Mouse (Mus musculus): ENCODE data around the gene Ssc4d. TPM values are rescaled to one million over a fixed set of nuclear protein-coding genes. Genes with fewer than 3 reads are reported as not detected.
A peak's percentile ranks its signal among the peaks of the same experiment; 100 is the strongest.

Gene Ssc4d
- 1 to 10 TPM; 1.1 to 1.4 TPM for total RNA-seq (2021)
- long read RNA-seq: 0 reads

DNA sequence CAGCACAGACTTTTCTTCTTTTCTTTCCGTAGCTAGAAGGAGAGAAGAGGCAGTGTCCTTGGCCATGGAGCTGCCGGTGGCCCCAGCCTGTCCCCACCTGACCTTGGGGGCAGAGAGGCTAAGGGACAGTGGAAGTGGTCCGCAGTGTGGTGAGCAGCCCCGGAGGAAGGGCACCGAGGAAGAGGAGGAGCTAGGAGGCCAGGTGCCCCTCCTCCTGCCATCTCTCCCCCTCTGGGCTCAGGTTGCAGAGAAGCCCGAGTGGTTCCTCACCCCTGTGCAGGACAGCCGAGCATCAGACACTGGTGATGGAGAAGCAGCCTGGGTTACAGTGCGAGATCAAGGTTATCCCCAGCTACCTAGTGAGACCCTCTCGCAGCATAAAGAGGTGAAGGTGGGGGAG is at the start of gene Ssc4d:
Ssc4d (minus strand) TSS at position 167 of the 400 bp plus-strand sequence.
- DNase-seq (ENCODE audit: low spot score in 2 of 2): no peak

DNA sequence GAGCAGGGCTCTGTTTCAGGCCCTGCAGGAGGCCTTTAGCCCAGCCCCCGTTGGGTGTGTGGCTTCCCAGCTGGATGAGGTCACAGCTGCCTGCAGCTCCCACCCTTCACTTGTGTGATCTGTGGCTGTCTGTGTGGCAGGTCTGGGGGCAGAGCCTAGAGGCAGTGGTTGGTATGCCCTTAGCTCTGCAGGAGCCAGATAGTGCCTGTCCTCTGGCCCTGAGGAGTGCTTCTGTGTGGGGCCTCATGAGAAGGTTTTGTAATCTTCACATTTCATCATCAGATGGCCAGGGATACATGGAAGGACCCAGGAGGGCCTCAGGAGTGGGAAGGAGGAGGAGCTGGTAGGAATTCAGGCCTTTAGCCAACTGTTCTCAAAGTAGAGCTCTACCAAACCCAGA is 45.6 kb upstream of the Ssc4d start:
- DNase-seq (ENCODE audit: low spot score in 2 of 2): no peak

DNA sequence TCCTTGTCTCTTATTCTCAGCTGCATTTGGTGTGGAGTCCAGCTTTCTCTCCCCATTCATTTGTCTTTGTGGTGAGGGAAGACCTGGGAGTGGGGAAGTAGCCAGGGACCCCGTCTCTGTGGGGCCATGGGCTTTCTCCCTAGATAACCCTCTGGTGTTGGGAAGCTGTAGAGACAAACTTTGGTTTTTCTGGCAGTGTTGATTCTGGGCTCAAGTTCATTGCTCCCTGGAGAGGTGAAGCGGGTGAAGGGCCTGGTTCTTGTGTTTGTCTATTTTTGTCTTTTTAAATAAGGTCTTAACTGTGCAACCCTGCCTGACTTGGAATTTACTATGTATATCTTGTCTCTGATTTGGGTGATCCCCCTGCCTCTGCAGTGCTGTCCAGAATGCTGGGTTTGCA is 44.4 kb upstream of the Ssc4d start:
- DNase-seq (ENCODE audit: low spot score in 2 of 2): no peak

DNA sequence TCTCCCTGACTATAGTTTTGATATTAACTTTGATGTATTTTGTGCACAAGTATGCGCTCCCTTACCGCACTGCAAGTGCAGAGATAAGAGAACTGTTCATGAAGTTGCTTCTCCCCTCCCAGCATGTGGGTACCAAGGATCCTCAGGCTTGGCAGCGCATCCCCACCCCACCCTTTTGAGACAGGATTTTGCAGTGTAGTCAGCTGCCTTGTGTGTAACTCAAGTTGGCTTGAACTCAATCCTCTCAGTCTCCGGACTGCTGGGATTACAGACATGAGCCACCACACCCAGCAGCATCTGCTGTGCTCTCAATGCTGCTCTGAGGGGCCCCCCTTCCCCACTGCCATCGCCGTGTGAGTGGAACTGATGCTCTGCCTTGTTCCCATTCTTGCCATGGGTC is 42.9 kb upstream of the Ssc4d start:
- DNase-seq (ENCODE audit: low spot score in 2 of 2): no peak

DNA sequence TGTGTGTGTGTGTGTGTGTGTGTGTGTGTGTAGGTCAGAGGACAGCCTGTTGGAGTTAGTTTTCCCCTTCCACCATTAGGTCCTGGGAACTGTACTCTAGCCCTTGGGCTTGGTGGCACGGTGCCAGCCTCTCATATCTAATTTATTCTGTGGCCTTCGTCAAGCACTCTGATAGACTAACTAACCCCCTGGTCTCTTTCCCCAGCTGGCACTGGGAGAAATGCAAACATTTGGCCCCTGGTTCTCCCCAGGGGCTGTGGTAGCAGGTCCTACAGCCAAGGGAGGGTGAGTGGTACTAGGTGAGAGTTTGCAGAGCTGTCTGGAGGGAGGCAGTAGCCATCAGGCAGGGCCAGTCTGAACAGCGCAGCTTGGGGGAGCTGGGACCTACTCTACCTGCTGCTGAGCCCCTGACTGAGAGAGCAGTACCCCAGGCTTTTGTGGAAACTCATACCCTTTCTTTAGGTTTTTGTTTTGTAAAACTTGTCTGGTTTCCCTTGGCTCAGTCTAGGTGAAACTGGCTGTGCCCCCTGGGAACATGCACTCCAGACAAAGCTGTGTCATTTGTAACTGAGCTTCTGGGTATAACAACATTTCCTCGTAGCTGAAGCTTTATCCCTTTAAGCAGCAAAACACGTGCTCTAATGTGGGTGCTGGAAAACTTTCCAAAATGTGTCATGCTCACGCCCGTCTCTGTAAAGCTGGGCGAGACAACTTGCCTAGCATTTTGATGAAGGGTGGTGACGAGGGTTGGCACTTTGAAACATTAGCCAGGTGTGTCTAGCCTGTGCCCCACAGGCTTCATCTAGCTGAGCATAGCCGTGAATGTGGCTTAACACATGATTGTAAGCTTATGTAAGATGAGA is 41.9 kb upstream of the Ssc4d start:
- peak in 1 of 2 experiments; percentile 36 for DNase-seq (ENCODE audit: low spot score in 2 of 2)

DNA sequence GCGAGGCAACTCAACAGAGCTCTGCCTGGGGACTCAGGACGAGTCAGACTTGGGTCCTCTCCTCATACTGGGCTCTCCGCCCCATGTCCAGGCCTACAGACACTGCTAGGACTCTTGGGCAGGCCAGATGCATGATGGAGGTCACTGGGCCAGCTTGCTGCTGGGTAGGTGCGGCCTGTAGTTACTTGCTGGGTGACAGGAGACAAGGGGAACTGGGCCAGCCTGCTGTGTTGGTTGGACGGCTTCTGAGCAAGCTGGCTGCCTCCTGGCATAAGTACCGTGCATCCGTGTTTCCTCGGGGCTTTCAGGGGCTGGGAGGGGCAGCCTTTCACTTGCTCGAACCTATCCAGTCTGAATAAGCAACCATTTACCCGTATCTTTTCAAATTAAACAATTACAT is 41.3 kb upstream of the Ssc4d start:
- no peak for DNase-seq (ENCODE audit: low spot score in 2 of 2)

DNA sequence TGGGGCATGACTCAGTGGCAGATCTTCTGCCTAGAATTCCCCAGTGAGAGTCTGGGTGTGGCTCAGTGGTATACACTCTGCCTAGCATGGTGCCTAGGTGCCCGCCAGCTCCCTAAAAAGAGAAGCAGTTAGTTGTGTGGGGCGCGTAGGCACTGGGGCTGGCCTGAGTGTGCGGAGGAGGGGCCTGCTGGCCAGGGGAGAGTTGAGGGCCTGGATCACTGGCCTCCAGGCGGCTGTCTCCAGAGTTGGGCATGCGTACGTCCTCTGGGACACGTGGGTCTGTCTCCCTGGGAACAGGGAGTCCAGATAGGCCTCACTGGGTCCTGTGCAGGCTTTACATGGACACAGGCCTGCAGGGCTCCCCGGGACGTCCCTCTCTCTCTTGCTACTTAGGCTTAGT is 40.5 kb upstream of the Ssc4d start:
- DNase-seq (ENCODE audit: low spot score in 2 of 2): no peak

DNA sequence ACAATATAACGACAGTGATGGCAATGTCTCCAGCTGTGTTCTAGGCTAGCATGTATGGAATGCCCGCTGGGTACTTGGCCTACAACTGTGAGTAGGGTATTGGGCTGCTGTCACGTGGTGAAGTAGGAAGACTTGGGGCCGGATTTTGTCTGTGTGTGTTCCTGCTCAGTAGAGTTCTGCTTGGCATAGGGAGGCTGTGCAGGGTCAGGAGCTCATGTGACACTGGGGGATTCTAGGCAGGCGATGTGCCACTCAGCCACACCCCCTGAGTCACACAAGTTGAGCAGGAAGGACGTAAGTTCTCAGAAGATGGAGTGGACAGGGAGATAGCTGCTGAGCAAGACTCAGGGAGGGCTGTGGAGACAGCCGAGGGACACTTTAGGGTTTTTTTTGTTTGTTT is 33.4 kb upstream of the Ssc4d start:
- DNase-seq (ENCODE audit: low spot score in 2 of 2): no peak

DNA sequence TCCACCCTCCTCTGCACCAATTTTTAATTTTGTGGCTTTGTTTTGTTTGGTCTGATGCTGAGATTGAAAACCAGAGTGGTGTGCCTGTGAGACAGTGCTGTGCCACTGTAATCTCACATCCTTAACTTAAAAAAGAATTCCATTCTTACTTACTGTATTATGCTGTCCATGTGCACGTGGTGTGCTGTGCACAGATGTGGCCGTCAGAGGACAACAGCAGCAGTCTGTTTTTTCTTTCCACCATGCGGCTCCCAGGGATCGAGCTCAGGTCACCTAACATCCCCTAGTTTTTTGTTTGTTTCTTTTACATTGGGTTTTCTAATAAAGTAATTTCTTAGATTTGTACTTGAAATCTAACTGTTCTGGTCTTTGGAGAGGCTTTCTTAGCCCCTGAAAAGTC is 30.2 kb upstream of the Ssc4d start:
- DNase-seq (ENCODE audit: low spot score in 2 of 2): no peak

DNA sequence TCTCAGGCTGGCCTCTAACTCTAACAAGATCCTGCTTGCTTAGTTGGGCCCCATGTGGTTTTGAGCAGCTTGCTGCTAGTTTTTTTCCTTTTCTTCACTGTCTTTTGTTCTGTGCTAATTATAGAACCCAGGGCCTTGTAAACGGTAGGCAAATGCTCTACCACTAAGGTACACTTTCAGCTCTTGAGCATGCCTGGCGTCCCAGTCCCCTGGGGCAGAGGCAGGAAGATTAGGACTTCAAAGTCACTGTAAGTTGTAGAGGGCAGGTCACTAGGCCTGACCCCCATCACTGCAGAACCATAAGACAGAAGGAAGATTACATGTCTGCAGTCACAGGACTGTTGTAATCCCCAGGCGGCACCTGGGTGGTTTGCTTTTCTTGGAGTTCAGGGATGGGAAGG is 28.4 kb upstream of the Ssc4d start:
- DNase-seq (ENCODE audit: low spot score in 2 of 2): no peak

DNA sequence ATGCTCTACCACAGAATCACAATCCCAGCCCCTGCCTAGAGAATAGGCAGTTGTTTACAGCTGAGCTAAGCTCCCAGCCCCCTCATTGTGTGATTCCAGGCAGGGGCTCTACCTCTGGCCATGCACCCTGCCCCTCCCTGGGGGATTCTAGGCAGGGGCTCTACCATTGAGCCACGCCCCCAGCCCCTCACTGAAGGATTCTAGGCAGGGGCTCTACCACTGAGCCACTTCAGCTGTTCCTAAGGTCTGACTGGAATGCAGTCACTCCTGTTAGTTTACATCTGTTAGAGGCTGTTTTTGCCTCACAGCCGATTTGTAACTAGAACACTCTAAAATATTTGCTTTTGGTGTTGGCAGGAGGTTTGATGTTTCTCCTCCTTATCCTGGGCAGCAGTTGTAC is 28.0 kb upstream of the Ssc4d start:
- no peak for DNase-seq (ENCODE audit: low spot score in 2 of 2)

DNA sequence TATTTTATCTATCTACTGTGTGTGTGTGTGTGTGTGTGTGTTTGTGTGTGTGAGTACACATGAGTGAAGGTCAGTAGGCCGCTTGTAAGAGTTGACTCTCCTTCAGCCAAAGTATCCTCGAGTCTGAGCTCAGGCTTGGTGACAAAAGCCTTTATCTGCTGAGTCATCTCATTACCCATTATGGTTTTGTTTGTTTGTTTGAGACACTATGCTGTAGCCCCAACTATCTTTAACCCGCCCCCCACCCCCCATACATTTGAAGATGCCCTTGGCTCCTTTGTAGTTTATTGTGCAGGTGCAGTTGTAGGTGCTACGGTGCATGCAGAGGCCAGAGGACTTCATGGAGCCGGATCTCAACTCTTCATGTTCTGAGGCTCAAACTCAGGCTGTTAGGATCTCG is 26.9 kb upstream of the Ssc4d start:
- no peak for DNase-seq (ENCODE audit: low spot score in 2 of 2)

DNA sequence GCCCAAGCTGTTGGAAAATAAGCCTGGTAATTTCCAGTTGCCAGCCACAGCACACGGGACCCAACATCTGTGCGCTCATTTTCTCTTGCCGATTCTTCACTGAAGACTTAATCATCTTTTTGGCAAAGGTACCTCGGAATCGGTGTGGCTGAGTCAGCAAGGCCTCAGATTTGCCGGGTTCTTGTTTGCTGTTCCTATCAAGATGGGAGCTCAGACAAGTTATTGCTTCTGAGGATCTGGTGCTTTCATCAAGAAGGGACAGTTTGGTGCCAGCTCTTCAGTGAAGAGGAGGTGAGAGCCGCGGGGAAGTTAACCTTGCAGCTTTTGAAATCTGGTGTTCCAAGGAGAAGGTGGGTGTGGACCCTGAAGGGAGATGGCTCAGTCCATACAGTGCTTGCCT is 21.8 kb upstream of the Ssc4d start:
- no peak for DNase-seq (ENCODE audit: low spot score in 2 of 2)

DNA sequence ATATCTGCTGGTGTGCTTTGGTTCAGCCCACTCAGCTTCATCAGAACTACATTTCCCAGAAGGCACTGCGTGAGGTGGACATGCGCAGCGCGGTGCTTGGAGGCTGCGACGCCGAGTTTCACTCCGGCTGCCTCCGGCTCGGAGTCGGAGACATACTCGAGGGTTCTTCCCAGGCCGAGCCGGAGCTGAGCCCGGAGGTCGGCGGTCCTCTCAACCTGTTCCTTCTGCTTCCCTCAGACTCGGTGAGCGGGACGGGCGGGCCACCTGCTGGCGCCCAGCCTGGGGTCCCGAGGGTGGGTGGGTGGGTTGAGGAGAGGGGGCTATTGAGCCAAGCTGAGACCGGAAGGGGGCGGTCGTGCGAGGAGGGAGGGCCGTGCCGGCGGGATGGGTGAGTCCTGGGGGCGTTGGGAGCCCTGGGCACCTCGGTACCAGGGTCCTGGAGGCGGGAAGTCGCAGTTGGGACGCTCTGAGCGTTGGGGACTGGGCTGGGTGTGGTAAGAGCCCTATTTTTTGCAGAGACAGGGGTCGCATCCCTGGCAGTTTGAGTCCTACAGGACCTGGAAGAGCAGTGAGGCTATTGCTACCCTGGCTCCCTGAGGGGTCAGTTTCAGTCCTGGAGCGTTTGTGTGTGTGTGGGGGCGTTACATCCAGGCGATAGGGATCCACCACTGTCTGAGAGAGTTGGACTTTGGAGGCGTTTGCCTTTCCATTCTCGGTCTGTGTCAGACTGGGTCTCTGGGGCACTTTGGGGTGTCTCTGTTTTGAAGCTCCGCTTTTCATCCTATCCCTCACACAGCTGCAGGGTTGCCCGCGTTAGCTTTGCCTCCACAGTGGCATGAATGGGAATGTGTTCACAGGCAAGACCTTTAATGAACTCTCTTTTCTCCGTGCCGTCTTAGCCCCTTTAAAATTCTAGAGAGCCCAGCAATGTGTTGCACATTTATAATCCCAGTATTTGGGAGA is 20.7 kb upstream of the Ssc4d start, which contains the start of gene Dtx2:
Dtx2 (plus strand) TSS at position 76 of the 963 bp plus-strand sequence.
- DNase-seq (ENCODE audit: low spot score in 2 of 2): peak; percentile 86 to 95

DNA sequence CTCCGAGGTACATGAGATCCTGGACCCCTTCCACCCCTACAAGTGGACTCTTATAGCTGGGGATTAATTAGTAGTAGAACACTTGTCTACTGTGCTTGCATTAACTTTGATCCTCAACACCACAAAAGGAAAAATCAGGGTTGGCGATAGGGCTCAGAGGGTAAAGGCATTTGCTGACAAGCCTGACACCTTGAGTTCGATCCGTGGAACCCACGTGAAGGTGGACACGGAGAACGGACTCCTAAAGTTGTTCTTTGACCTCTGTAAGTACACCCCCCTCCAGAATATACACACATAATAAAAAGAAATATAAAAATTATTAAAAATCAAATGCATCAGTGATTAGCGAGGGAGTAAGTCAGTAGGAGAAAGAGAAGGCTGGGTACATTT is 20.0 kb upstream of the Ssc4d start:
- DNase-seq (ENCODE audit: low spot score in 2 of 2): peak in 1 of 2 experiments; percentile 20

DNA sequence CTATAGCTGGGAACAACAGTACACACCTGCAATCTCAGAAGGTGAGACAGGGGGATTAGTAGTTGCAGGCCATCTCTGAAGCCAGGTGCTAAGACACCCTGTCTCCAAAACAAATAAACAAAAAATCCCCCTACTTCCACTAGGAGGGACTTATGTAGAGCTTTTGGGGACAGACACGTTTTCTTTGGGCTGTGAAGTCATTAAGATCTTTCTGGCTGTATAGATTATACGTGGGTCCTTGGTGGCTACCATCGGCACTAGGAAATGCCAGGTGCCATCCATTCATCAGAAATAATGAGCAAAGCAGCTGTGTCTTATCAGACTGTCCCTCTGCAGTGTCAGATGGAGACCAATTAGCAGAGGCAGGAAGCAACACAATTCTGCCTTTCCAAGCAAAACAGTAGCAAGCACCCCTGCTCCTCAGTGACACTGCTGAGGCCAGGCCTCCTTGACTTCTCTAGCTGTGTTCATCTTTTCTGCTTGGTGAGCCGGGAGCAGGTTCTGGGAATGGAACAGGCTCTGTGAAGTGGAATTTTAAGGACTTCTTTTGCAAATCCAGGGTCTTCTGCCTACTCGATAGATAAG is 19.1 kb upstream of the Ssc4d start:
- DNase-seq (ENCODE audit: low spot score in 2 of 2): no peak

DNA sequence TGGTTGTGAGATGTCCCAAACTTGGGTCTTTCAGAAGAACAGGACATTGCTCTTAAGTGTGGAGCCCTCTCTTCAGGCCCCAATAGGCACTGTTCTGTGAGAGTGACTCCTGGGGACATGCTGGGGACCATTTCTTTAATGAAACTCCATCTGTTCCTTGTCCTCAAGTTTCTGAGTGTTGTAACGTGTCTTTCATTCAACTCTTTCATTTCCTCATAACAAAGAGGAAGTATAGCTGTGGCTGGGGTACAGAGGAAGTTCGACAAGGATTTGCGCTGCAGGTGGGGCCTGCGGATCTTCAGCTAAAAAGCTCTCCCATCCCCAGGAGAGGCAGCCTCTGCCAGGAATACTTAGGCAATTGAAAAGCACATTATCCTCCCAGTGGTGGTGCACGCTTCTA is 16.3 kb upstream of the Ssc4d start:
- DNase-seq (ENCODE audit: low spot score in 2 of 2): no peak

DNA sequence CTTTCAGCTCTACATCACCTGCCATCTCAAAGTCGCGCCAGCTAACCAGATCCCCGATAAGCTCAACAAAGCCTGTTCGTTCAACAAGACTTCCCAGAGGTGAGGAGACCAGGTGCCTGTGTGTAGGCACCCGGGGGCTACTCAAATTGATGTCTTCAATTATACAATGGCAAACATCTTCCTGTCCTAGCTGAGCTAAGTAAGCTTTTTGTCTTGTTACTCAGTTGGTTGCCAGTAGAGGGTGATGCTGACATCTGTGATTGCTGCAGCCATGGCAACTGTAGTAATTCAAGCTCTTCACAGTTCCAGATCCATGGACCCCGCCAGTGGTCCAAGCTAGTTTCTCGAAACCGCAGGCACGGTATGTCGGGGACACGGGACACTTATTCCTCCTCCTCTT is 12.9 kb upstream of the Ssc4d start:
- DNase-seq (ENCODE audit: low spot score in 2 of 2): peak in 1 of 2 experiments; percentile 53

DNA sequence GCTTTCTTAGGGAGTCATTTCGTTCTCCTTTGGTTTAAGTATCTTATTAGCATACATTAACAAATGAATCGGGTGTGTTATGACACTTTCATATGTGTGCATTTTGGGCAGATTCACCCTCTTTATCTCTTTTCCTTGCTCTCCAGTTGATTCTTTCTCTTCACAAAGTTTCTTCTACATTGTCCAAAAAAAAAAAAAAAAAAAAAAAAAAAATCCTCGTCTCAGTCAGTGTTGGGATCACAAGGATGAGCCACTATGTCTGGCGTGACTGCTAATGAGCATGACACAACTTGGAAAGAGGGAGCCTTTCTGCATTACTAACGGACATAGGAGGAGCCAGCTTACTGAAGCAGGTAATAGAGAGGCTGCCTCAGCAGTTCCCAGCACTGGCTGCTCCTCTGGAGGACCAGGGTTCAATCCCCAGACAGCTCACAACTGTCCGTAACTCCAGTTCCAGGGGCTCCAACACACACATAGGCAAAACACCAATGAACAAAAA is 10.3 kb upstream of the Ssc4d start:
- DNase-seq (ENCODE audit: low spot score in 2 of 2): no peak

DNA sequence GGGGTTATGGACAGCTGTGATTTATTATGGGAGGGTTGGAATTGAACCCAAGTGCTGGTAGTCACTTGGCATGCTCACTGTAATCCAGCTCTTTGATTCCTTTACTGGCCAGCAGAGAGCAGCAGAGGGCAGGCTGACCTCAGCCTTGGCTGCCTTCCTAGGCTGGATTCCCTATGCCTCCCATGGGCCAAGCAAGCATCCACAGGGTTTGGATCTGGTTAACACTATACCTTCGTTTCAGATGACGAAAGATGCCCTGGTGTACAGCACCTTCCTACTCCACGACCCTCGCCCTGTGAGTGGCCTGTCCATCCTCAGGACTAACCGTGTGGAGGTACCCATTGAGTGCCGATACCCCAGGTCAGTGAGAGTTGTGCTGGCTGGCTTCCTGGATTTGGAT is 8.1 kb upstream of the Ssc4d start:
- DNase-seq (ENCODE audit: low spot score in 2 of 2): peak in 1 of 2 experiments; percentile 51

DNA sequence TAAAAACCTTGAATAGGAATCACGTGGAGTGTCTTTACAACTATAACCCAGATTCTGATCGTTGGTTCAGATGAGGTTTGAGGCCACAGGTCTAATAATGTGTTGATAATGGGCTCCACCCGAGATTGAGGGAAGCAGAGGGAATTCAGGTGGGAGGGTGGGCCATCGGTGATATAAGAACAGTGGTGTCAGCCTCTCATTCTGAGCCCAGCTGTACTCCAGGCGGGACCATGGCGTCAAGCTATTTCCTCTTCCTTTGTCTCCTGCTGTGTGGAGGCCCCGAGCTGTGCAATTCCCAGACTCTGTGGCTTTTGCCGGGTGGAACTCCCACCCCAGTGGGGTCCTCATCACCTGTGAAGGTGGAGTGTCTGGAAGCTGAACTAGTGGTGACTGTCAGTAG is 5.6 kb upstream of the Ssc4d start, which contains the start of gene Zp3:
Zp3 (plus strand) TSS at position 196 of the 400 bp plus-strand sequence.
- DNase-seq (ENCODE audit: low spot score in 2 of 2): no peak

Data from layer of hippocampus, adult 18-20 months (tissue).